12 mouse cellular contexts compared by ENCODE assay signal in genomic region chr5:111426249-111426648, GRCm38 (mm10). TPM values are rescaled to one million over a fixed set of nuclear protein-coding genes. Genes with fewer than 3 reads are reported as not detected.
DNase-seq lines count a peak whose midpoint lies in the region; ATAC-seq and TF ChIP-seq lines count a peak whose summit lies in the region.
"Had no signal": no experiment of that assay in that cellular context is flagged by ENCODE, and none has a peak within 500 bp of the region (broad histone marks: within the 10 kb centered on the region; RNA-seq: fewer than 3 reads in every experiment).

No protein-coding gene starts in this region.

- H3K9ac ChIP-seq in embryonic facial prominence, embryonic 15.5 days, result peak overlapping the region; percentile 12; the same call in 1 of the 2 replicates
- H3K9ac ChIP-seq in hindbrain, embryonic 12.5 days, result peak overlapping the region; percentile 96
- peak overlapping the region; percentile 99 for H3K9ac ChIP-seq in midbrain, embryonic 14.5 days (replicated peaks; ENCODE audit: low read length)
- H3K9ac ChIP-seq: liver, postnatal 0 days had no signal

- no peak for ATAC-seq in embryonic facial prominence, embryonic 15.5 days (ENCODE audit: insufficient number of reproducible peaks, low FRiP score, low TSS enrichment, low read depth)
- no peak for ATAC-seq in hindbrain, embryonic 12.5 days (ENCODE audit: low FRiP score)
- ATAC-seq in midbrain, embryonic 14.5 days (ENCODE audit: low FRiP score, low TSS enrichment), result no peak
- ATAC-seq: liver, postnatal 0 days had no signal

- no peaks in the 10 kb centered on the region; the same call in 1 of the 2 replicates for H3K36me3 ChIP-seq in embryonic facial prominence, embryonic 15.5 days
- peaks cover 41% of the 10 kb centered on the region for H3K36me3 ChIP-seq in hindbrain, embryonic 12.5 days
- peaks cover 40% of the 10 kb centered on the region for H3K36me3 ChIP-seq in midbrain, embryonic 14.5 days (ENCODE audit: control insufficient read depth, insufficient read depth, low read length)

- 0 out of 2 replicates have a peak overlapping the region, but pooled peaks have one; percentile 63 for H3K27ac ChIP-seq in cortical plate, adult 2 months (ENCODE audit: insufficient read depth, low read length)
- H3K27ac ChIP-seq in embryonic facial prominence, embryonic 15.5 days (replicated peaks), result peak overlapping the region; percentile 72
- H3K27ac ChIP-seq in hindbrain, embryonic 12.5 days, result peak overlapping the region; percentile 68
- peak overlapping the region; percentile 98 for H3K27ac ChIP-seq in midbrain, embryonic 14.5 days (replicated peaks; ENCODE audit: low read depth, low read length)
- H3K27ac ChIP-seq: macrophage had no signal

- H3K9me3 ChIP-seq in embryonic facial prominence, embryonic 15.5 days (replicated peaks), result no peaks in the 10 kb centered on the region
- H3K9me3 ChIP-seq in hindbrain, embryonic 12.5 days (replicated peaks), result no peaks in the 10 kb centered on the region
- no peaks in the 10 kb centered on the region for H3K9me3 ChIP-seq in midbrain, embryonic 14.5 days (ENCODE audit: control insufficient read depth, low read length)

- H3K4me2 ChIP-seq in embryonic facial prominence, embryonic 15.5 days (replicated peaks), result peak overlapping the region; percentile 82
- peak overlapping the region; percentile 99 for H3K4me2 ChIP-seq in hindbrain, embryonic 12.5 days (replicated peaks)
- H3K4me2 ChIP-seq in midbrain, embryonic 14.5 days (ENCODE audit: low read length), result peak overlapping the region; percentile 99

- TF ChIP-seq POLR2A in cortical plate, adult 2 months (IDR thresholded peaks at IDR 0.05; ENCODE audit: extremely low read depth, insufficient read depth, low read length), result no peak

- DNase-seq in midbrain, embryonic 14.5 days, result peak; percentile 56
- DNase-seq in Muller cell, postnatal 12 days (ENCODE audit: inconsistent ontology term), result no peak
- no peak for DNase-seq in thymus, postnatal 10 days (ENCODE audit: low spot score in 2 of 2)
- DNase-seq in right cerebral cortex, postnatal 4 days, result no peak
- DNase-seq: cerebellum, adult 8-10 months; kidney, adult 9 months; layer of hippocampus, adult 9-11 months; liver, postnatal 0 days had no signal

- no peak for TF ChIP-seq CTCF in cortical plate, adult 2 months (IDR thresholded peaks at IDR 0.05; ENCODE audit: extremely low read depth, insufficient read depth, low read length)

- H3K4me1 ChIP-seq in cortical plate, adult 2 months (ENCODE audit: control insufficient read depth, insufficient read depth, low read length), result peaks cover 11% of the 10 kb centered on the region
- H3K4me1 ChIP-seq in embryonic facial prominence, embryonic 15.5 days, result peaks cover 80% of the 10 kb centered on the region
- H3K4me1 ChIP-seq in hindbrain, embryonic 12.5 days, result peaks cover 90% of the 10 kb centered on the region
- H3K4me1 ChIP-seq in midbrain, embryonic 14.5 days (ENCODE audit: control insufficient read depth, insufficient read depth, low read length), result peaks cover 78% of the 10 kb centered on the region

- 20% methylated on average over 5 of the region's 5 CpGs for WGBS in embryonic facial prominence, embryonic 15.5 days
- 40% methylated on average over 5 of the region's 5 CpGs for WGBS in hindbrain, embryonic 12.5 days
- WGBS in midbrain, embryonic 14.5 days, result 14% methylated on average over 5 of the region's 5 CpGs

- H3K4me3 ChIP-seq in cortical plate, adult 2 months (ENCODE audit: insufficient read depth, low read length), result no peak overlapping the region
- H3K4me3 ChIP-seq in embryonic facial prominence, embryonic 15.5 days (replicated peaks), result peak overlapping the region; percentile 85
- H3K4me3 ChIP-seq in hindbrain, embryonic 12.5 days, result peak overlapping the region; percentile 97
- H3K4me3 ChIP-seq in midbrain, embryonic 14.5 days (replicated peaks; ENCODE audit: low read depth, low read length), result peak overlapping the region; percentile 98

- H3K27me3 ChIP-seq in embryonic facial prominence, embryonic 15.5 days, result no peaks in the 10 kb centered on the region
- no peaks in the 10 kb centered on the region for H3K27me3 ChIP-seq in hindbrain, embryonic 12.5 days
- no peaks in the 10 kb centered on the region for H3K27me3 ChIP-seq in midbrain, embryonic 14.5 days (ENCODE audit: control insufficient read depth, insufficient read depth, low read length)

RNA-seq across cellular contexts. Expression of gene Mn1, which starts 9.1 kb away (rescaled TPM):
- polyA plus RNA-seq in cortical plate, adult 2 months (2012; rRNA removed), result 12.8 and 14.8 TPM in 2 replicates
- polyA plus RNA-seq in embryonic facial prominence, embryonic 15.5 days (2015; fragmentation: Nextera tagmentation; extraction: Ambion mirVana), result 34.1 and 39.3 TPM in 2 replicates
- polyA plus RNA-seq in hindbrain, embryonic 12.5 days (2016; fragmentation: Nextera tagmentation; extraction: Ambion mirVana), result 61.0 and 62.7 TPM in 2 replicates
- 51.7 and 69.2 TPM in 2 replicates for polyA plus RNA-seq in midbrain, embryonic 14.5 days (2014; fragmentation: Nextera tagmentation; extraction: Ambion mirVana)
- polyA plus RNA-seq: macrophage had no signal

Comparison
In these comparisons a context has a peak if more than half of its experiments do, and no peak if none do; other contexts are left out.
1. H3K9ac ChIP-seq: peak in every context shown above with its lines; median percentile 99 in midbrain, embryonic 14.5 days; 96 in hindbrain, embryonic 12.5 days; 12 in embryonic facial prominence, embryonic 15.5 days.